Mouse (Mus musculus) layer of hippocampus, adult 9-10 months (tissue): ENCODE data around the gene Trip6.

ENCODE experiments used
- DNase-seq: peaks from one replicate; pipeline ENCODE4 v3.0.0; 2022; ENCODE audit warnings: low spot score

Gene Trip6

DNA sequence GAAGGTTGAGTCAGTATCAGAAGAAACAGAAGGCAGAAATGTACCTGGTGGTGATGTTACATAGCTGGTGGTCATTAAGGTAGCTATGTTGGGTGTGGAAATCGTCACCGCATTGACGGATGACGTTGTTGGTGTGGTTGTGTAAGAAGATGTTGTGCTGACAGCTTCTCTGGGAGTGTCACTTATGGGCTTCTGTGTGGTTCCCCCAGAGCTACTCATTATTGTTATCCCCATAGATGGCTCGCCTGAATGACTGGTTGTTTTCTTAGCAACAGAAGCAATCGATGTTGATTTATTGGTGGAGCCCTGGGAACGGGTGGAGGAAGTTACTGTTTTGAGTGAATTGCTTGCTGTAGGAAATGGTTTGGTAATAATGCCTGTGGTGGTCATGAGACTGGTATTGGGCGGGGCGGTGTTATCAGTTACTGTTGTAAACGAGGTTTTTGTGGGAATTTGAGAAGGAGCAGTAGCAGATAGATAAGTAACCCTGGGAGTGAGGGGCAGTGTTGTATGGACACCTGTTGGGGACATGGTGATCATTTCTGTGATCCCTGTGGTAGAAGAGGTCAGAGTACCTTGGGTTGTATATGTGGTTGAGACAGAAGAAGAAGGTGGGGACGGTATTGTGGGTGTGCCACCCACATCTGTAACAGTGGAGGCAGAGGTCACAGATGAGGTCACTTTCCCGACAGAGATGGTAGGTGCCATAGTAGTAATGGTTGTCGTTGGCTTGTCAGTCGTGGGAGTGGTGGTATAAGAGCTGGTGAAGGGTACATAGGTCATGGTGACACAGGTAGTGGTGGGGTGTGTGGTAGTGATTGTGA lies 50.1 kb downstream of the Trip6 start:
- no peak for DNase-seq
